Mouse (Mus musculus): ENCODE measurements at regions not wholly inside any gene's neighbourhood (a gene's known extent, or its start where the extent isn't known, plus 50 kb on each side); places are given as distances from the start of the nearest gene placed in this dataset.

DNA sequence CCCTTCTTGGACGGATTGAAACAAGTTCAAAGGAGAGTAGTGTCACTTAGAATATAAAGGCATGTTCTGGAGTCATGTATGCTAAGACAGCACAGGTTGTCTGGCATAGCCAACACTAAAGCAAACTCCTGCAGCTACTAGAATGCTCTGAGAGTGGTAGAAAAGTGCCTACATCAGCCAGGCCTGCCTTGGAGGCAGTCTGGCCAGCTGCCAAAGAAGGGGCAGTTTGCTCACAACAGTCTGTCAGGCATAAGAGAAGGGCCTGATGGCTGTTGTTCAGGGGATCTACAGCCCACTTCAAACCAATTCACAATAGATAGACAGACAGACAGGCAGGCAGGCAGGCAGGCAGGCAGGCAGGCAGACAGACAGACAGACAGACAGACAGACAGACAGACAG, 136.5 kb upstream of the Dap start:
- 86% methylated on average over 1 of the region's 1 CpGs for WGBS
- Histone ChIP-seq H3K27me3 (ENCODE audit: poor library complexity, severe bottlenecking) (no peaks in the 10 kb centered on the region), H3K36me3 (replicated peaks) (no peaks in the 10 kb centered on the region), H3K9me3 (no peaks in the 10 kb centered on the region), H3K4me1 (no peaks in the 10 kb centered on the region), H3K4me3 (no peak overlapping the region), H3K27ac (no peak overlapping the region)
- no peak for DNase-seq (ENCODE audit: extremely low spot score, low spot score)

DNA sequence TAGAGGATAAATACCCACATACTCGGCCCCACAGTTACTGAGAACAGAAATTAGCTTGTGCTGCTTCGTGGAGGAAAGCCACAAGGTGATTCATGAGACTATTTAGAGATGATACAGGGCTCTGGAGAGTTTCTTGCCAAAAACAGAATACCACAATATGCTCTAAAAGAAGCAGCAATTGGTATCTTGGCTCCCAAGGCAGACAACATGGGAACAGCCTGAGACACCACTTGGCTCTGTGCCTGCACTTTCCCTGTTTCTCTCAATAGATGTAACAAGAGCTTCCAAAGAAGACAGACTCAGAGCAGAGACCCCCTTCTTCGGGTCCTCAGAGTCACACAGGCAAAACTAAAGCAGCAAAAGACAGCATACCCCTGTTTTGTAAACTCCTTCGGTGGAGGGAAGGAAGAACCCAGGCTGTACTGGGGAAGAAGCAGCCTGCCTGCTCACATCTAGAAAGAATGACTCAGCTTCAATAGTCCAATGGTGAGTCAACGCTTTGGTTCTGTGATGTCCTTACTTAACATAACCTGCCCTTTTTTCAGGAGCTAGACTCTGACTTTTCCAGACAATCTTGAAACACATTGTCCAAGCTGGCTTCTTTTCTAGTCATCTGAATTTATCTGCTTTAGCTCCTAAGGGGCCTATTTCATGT, 132.1 kb upstream of the Dap start:
- Histone ChIP-seq H3K4me3 (no peak overlapping the region), H3K36me3 (replicated peaks) (no peaks in the 10 kb centered on the region), H3K9me3 (no peaks in the 10 kb centered on the region), H3K27ac (no peak overlapping the region), H3K4me1 (no peaks in the 10 kb centered on the region), H3K27me3 (ENCODE audit: poor library complexity, severe bottlenecking) (no peaks in the 10 kb centered on the region)
- DNase-seq (ENCODE audit: extremely low spot score, low spot score), result no peak
- WGBS, result 84% methylated on average over 5 of the region's 5 CpGs

DNA sequence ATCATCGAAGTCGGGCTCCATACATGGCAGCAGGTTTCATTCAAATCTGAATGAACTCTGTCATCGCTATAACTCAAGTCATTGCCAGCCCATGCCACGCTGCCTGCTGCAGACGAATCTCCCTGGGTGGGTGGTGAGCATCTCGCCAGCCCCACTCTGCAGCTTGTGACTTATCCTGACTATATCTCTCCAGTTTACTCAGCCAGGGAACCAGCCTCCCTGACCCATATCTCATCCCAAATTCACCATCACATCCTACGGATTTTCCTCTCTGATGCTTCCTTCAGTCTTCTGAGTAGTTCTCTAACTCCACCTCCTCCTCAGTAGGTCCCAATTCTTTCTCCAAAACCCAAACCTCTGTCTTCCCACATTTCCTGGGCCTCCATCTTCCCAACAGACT, 127.9 kb upstream of the Dap start:
- Histone ChIP-seq H3K9me3 (no peaks in the 10 kb centered on the region), H3K27me3 (ENCODE audit: poor library complexity, severe bottlenecking) (no peaks in the 10 kb centered on the region), H3K27ac (no peak overlapping the region), H3K4me3 (no peak overlapping the region), H3K36me3 (replicated peaks) (no peaks in the 10 kb centered on the region), H3K4me1 (no peaks in the 10 kb centered on the region)
- DNase-seq (ENCODE audit: extremely low spot score, low spot score), result no peak
- 90% methylated on average over 7 of the region's 7 CpGs for WGBS

DNA sequence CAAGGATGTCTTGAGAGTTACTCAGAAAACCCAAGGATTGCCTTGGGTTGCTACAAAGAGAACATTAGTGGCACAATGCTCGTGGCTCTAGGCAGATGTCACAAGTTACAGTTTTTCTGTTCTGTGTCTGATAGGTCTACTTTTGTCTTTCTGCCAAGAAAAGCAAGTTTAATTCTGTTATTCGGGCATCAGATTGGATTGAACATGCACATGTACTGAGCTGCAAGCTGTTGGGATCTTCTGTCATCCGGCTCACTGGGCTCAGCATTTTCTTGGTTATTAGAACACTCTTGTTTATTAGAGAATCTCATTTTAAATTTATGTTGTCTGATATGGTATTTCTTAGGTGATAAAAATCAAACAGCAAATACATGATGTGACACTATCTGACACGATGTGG, 126.8 kb upstream of the Dap start:
- Histone ChIP-seq H3K36me3 (replicated peaks) (no peaks in the 10 kb centered on the region), H3K27me3 (ENCODE audit: poor library complexity, severe bottlenecking) (no peaks in the 10 kb centered on the region), H3K4me1 (no peaks in the 10 kb centered on the region), H3K9me3 (no peaks in the 10 kb centered on the region), H3K27ac (no peak overlapping the region), H3K4me3 (no peak overlapping the region)
- WGBS, result 81% methylated on average over 4 of the region's 4 CpGs
- no peak for DNase-seq (ENCODE audit: extremely low spot score, low spot score)

DNA sequence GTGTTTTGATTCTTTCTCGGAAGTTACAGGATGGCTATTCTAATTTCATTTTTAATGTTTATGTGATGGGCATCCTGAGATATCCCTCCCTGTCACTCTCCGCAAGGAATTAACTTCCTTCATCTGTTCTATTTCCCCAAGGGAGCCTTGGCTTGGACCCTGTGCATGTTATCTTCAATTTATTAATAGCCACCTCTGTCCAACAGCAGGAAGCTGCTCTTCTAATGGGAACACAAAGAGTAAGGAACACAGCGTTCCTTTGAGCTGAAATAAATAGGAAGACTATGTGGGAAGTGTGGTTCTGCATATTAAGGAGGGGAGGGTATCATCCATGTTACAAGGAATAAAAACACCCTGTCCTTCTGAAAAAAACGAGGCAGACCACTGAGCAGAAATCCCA, 119.4 kb upstream of the Dap start:
- Histone ChIP-seq H3K4me1 (peaks cover 4% of the 10 kb centered on the region; the same call in 1 of the 2 replicates), H3K27me3 (ENCODE audit: poor library complexity, severe bottlenecking) (no peaks in the 10 kb centered on the region), H3K27ac (no peak overlapping the region), H3K9me3 (no peaks in the 10 kb centered on the region), H3K4me3 (no peak overlapping the region), H3K36me3 (replicated peaks) (no peaks in the 10 kb centered on the region)
- no peak for DNase-seq (ENCODE audit: extremely low spot score, low spot score)
- WGBS, result 91% methylated on average over 4 of the region's 4 CpGs

DNA sequence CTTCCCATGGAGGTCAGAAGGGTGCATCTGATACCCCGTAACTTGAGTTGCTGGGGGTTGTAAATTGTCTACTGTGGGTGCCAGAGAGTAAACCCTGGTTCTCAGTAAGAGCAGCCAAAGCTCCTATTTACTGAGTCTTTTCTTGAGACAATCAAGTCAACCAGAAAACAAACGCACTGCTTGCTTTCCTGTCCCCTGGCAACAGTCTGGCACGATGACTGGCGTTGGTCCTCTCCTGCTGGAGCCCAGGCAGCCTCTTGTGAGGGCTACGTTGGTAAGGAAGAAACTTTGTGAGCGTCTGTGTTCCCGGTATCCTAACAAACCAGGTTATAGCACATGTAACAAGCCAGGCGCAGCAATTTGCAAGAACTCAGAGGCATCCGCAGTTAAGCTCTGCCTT, 117.2 kb upstream of the Dap start:
- Histone ChIP-seq H3K36me3 (replicated peaks) (no peaks in the 10 kb centered on the region), H3K4me3 (no peak overlapping the region), H3K27me3 (ENCODE audit: poor library complexity, severe bottlenecking) (no peaks in the 10 kb centered on the region), H3K27ac (no peak overlapping the region), H3K9me3 (no peaks in the 10 kb centered on the region), H3K4me1 (peaks cover 4% of the 10 kb centered on the region; the same call in 1 of the 2 replicates)
- no peak for DNase-seq (ENCODE audit: extremely low spot score, low spot score)
- 90% methylated on average over 9 of the region's 9 CpGs for WGBS

DNA sequence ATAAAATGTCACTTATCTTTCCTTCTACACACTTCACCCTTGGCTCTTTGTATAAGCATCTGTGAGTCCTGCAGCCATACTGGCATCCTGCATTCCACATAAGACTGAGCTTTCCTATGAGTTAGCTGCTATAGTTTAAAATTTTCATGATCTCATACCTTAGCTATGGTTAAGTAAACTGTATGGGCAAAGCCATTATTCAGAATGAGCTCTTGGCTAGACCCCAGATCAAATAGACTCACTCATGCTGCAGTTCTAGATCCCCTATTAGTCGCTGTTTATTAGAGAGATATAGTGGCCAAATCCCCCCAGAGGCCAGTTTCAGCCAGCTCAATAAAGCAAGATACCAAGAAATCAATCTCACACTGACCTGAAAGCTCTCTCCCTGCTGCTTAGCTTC, 110.9 kb upstream of the Dap start:
- no peaks in the 10 kb centered on the region for H3K4me1 ChIP-seq
- no peak overlapping the region for H3K27ac ChIP-seq

DNA sequence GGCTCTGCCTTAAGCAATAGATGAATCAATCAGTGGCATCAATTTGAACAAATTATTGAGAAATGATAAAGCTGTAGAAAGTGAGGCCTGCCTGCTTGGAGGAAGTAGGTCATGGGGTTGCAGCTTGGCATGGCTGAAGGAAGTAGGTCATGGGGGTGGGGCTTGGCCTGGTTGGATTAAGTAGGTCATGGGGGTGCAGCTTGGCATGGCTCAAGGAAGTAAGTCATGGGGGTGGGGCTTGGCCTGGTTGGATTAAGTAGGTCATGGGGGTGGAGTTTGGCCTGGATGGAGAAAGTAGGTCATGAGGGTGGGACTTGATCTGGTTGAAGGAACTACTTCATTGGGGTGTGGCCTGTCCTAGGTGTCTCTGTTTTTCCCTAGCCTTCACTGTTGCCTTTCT, 106.8 kb upstream of the Dap start:
- Histone ChIP-seq H3K36me3 (replicated peaks) (no peaks in the 10 kb centered on the region), H3K4me3 (no peak overlapping the region), H3K27me3 (ENCODE audit: poor library complexity, severe bottlenecking) (no peaks in the 10 kb centered on the region), H3K9me3 (no peaks in the 10 kb centered on the region), H3K27ac (no peak overlapping the region), H3K4me1 (no peaks in the 10 kb centered on the region)
- DNase-seq (ENCODE audit: extremely low spot score, low spot score), result no peak

More for the DNA sequence above, 110.9 kb upstream of the Dap start:
- Histone ChIP-seq H3K9me3 (no peaks in the 10 kb centered on the region), H3K4me3 (no peak overlapping the region), H3K36me3 (replicated peaks) (no peaks in the 10 kb centered on the region), H3K27me3 (ENCODE audit: poor library complexity, severe bottlenecking) (no peaks in the 10 kb centered on the region)
- 80% methylated on average over 1 of the region's 1 CpGs for WGBS
- no peak for DNase-seq (ENCODE audit: extremely low spot score, low spot score)

DNA sequence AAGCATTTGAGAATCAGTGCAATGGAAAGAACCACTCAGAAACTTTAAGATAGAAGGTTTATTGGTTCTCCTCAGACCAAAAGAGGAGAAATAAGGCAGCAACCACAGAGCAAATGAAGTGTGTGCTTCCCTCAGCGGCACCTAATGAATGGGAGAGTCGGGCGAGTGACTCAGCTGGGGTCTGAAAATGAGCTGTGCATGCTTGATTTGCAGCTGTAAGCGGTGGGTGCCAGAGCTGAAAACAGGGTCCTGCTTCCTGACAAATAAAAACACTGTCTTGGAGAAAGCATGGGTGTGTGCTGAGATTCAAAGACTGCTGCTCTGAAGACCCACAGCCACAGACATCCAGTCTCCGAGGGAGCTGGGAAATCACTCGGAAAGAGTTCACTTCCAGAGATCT, 104.0 kb upstream of the Dap start:
- no peaks in the 10 kb centered on the region for H3K4me1 ChIP-seq
- H3K9me3 ChIP-seq, result no peaks in the 10 kb centered on the region
- H3K27ac ChIP-seq, result no peak overlapping the region
- H3K27me3 ChIP-seq (ENCODE audit: poor library complexity, severe bottlenecking), result no peaks in the 10 kb centered on the region
- no peak overlapping the region for H3K4me3 ChIP-seq
- WGBS, result 64% methylated on average over 6 of the region's 6 CpGs
- no peak for DNase-seq (ENCODE audit: extremely low spot score, low spot score)
- no peaks in the 10 kb centered on the region for H3K36me3 ChIP-seq (replicated peaks)

DNA sequence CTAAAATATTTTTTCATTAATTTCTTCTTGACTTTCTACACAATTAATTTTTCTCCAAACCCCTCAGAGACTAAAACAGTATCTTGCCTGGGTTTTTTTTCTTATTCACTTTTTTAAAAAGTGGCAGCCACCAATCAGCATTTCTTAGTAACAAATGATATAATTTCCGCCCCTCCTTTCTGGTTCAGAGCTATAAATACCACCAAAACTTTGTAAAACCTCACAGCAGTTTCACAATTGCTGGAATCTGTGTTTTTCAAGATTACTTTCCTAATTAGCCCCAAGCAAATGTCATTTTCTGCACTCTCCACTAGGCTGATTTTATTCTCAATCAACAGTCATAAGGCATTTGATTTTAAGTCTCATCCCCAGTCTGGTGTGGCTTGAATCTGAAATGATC, 98.3 kb upstream of the Dap start:
- no peaks in the 10 kb centered on the region for H3K27me3 ChIP-seq (ENCODE audit: poor library complexity, severe bottlenecking)
- no peak overlapping the region for H3K4me3 ChIP-seq
- 95% methylated on average over 1 of the region's 1 CpGs for WGBS
- no peak overlapping the region for H3K27ac ChIP-seq
- H3K9me3 ChIP-seq, result no peaks in the 10 kb centered on the region
- no peak for DNase-seq (ENCODE audit: extremely low spot score, low spot score)
- H3K4me1 ChIP-seq, result 0 out of 2 replicates have a peak, but pooled peaks cover 4% of the 10 kb centered on the region
- H3K36me3 ChIP-seq (replicated peaks), result no peaks in the 10 kb centered on the region

DNA sequence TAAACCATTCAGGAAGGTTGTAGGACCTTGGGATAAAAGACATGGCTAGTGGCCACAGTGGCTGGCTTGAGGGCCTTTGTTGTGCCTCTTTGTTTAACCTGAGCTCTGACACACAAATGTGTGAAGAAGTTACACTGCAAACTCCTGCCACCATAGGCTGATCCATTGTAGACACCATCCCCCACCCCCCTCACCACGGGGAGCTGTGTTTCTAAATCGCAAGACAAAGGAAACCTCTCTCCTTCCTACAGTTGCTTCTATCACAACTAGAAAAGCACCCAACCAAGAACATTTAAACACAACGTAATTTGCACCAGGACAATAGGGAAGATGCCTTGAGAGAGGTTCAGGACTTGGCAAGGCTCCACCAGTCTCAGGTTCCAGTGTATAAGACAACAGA, 97.1 kb upstream of the Dap start:
- H3K36me3 ChIP-seq (replicated peaks), result no peaks in the 10 kb centered on the region
- 0 out of 2 replicates have a peak, but pooled peaks cover 4% of the 10 kb centered on the region for H3K4me1 ChIP-seq
- no peak overlapping the region for H3K4me3 ChIP-seq
- 50% methylated on average over 3 of the region's 3 CpGs for WGBS
- no peaks in the 10 kb centered on the region for H3K27me3 ChIP-seq (ENCODE audit: poor library complexity, severe bottlenecking)
- H3K9me3 ChIP-seq, result no peaks in the 10 kb centered on the region
- no peak overlapping the region for H3K27ac ChIP-seq
- no peak for DNase-seq (ENCODE audit: extremely low spot score, low spot score)

DNA sequence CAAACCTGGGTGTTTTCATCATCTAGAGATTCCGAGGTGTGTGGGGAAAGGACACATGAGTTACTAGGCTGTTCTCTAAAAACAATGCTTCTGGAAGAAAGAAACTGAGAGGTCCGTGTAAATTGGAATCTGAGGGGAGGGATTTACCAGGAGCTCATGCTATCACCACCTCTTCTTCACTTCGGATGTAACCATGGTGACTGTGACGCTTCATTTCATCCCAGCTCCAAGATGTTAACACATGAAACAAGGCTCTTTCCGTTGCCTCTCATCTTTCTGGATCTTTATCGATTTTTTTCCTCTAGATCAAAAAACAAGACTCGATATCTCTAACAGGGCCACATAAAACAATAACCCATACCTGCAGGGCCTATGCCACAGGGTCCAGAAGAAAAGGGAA, 89.2 kb upstream of the Dap start:
- Histone ChIP-seq H3K9me3 (no peaks in the 10 kb centered on the region), H3K4me3 (no peak overlapping the region), H3K36me3 (replicated peaks) (no peaks in the 10 kb centered on the region), H3K27ac (no peak overlapping the region), H3K4me1 (no peaks in the 10 kb centered on the region), H3K27me3 (ENCODE audit: poor library complexity, severe bottlenecking) (no peaks in the 10 kb centered on the region)
- WGBS, result 67% methylated on average over 7 of the region's 7 CpGs
- DNase-seq (ENCODE audit: extremely low spot score, low spot score), result no peak

DNA sequence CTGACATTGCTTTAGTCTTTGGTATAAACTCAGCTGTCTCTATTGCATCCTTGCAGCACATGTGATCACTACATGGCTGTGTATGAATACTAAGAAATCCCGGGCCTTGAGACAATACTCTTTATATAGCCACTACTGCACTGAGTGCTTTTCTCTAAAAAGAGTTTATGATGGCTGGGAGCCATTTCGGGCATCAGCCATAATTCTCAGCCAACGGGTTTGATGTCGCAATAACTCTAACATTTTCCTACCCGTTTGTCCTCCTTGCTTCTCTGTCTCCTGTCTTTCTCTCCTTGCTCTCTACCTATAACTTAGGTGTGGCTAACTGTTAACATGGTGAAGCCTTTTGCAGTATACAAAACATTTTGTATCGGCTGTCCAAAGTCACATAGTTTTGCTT, 85.5 kb upstream of the Dap start:
- Histone ChIP-seq H3K9me3 (no peaks in the 10 kb centered on the region), H3K27me3 (ENCODE audit: poor library complexity, severe bottlenecking) (no peaks in the 10 kb centered on the region), H3K36me3 (replicated peaks) (no peaks in the 10 kb centered on the region), H3K4me3 (no peak overlapping the region), H3K27ac (no peak overlapping the region), H3K4me1 (no peaks in the 10 kb centered on the region)
- 91% methylated on average over 6 of the region's 6 CpGs for WGBS
- no peak for DNase-seq (ENCODE audit: extremely low spot score, low spot score)

DNA sequence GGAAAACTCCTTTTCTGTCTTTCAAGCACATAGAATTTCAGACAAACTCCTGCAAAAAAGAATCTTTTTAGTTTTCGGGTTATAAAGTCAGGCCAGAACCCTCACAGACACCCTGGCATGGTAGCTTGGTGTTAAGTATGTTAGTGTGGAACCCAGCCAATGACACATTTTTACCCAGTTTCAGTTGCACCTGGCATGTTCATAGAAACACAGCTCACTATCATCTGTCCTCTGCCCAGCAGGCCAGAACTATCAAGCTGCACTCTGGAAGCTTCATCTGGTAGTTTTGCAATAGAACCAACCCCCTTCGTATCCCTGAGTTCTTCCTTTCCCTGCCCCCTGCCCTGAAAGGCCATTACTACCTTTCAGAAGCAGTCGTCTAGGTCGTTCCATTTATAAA, 82.4 kb upstream of the Dap start:
- no peak overlapping the region for H3K4me3 ChIP-seq
- H3K27me3 ChIP-seq (ENCODE audit: poor library complexity, severe bottlenecking), result no peaks in the 10 kb centered on the region
- no peaks in the 10 kb centered on the region for H3K9me3 ChIP-seq
- no peak overlapping the region for H3K27ac ChIP-seq
- WGBS, result 81% methylated on average over 4 of the region's 4 CpGs
- DNase-seq (ENCODE audit: extremely low spot score, low spot score), result no peak
- no peaks in the 10 kb centered on the region for H3K4me1 ChIP-seq
- H3K36me3 ChIP-seq (replicated peaks), result no peaks in the 10 kb centered on the region

Measured in forebrain, embryonic 10.5 days (tissue).